Mouse (Mus musculus): Measurements from ENCODE around the gene Angptl2.

The Angptl2 gene

DNA sequence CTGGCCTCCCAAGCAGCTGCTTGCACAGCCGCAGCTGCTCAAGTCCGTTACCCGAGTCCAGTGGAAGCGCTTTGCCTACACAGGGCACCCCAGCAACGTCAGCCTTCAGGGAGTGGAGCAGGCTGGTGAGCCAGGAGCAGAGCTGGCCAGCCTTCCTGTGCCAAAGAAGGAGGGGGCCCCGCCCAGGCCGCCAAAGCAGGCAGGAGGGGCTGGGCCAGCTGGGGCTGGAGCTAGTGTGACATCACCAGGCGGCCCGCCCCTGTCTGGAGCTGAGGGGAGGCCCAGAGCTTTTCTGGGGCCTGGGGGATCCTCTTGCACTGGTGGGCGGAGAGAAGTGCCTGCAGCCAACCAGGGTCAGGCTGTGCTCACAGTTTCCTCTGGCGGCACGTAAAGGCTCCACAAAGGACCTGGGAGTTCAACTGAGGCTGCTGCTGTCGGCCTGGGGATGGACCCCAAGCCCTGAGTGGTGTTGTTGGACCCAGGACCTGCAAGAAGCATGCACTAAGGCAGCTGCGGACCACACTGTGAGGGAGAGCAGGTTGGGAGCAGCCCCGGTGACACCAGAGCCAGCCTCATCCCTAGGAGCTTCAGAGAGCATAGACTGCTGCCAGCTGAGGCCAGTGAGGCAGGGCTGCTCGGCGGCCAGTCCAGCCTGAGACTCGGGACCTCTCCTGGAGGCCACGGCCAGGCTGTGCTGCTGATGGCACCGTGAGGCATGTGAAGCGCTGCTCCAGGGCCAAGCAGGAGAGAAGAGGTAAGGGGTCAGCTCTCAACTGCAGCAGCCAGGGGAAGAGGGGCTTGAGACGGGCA lies at the start of gene Angptl2:
TSS of gene Angptl2 (plus strand) at position 370 of the 810 bp plus-strand sequence.
- DNase-seq (ENCODE audit: low spot score): peak; percentile 19

DNA sequence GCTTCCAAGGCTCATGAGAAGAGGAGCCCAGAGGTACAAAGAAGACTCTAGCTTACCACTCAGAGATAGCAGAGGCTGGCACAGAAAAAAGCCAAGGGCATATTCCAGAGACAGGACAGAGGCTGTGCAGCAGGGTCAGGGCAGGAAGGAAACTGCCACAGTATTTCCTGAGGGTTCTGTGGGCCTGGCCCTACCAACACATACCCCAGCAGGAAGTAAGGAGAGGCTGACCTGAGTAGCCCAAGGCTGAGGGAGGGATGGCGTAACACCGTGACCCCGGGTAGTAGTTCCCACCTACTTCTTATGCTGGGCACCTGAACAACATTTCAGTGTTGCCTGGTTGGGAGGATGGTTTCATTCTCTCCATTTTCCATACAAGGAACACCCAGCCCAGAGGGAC lies 48.8 kb upstream of the Angptl2 start:
- no peak for DNase-seq (ENCODE audit: low spot score)

DNA sequence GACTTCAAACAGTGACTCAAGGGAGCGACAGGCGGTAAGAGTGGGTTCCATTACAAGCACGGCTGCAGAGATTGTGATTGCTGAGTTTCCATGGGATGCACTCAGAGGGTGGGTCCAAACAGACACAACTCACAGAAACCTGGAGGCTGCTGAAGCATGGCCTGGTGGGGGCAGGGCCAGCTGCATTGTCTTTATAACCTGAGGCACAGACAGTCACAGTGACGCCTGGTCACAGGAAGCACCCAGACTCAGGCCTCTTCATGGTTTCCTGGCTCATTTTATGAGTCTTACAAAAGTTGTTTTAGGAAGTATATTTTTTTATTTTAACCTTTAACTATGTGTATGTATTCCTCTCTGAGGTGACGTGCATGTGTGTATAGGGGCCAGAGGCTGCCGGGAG lies 46.4 kb upstream of the Angptl2 start:
- no peak for DNase-seq (ENCODE audit: low spot score)

DNA sequence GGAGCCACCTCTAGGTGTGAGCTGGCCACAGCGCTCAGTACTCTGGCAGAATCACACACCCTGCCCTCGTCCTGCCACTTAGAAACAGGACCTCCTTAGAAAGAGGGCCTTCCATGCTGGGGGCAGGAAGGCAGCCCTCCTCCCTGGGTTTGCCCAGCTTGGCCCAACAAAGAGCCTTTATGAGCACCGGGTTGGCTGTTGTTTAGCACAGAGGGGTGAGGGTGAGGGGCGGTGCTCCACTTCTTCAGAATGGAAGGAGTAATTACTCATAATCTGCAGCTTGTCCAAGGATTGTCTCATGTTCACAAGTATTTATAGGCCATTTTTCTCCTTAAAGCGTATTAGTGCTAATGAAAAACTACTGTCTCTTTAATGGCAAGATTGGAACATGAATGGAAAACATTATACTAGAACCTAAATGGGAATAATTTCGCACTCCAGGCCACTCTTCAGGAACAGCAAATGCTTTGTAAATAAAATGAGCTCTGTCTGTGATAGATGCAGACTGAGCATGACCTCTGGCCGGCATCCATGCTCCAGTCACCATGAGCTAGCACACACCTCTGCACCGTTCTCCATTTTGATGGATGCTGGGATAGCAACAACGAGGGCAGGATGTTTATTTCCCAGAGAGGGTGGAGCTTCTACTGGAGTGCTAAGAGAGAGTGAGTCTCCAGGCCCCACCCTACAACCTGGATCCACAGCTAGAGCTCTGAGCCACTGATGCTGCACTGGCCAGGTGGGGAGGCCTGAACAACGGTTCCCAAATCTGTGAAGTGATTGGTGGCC lies 44.9 kb upstream of the Angptl2 start:
- DNase-seq (ENCODE audit: low spot score): no peak

DNA sequence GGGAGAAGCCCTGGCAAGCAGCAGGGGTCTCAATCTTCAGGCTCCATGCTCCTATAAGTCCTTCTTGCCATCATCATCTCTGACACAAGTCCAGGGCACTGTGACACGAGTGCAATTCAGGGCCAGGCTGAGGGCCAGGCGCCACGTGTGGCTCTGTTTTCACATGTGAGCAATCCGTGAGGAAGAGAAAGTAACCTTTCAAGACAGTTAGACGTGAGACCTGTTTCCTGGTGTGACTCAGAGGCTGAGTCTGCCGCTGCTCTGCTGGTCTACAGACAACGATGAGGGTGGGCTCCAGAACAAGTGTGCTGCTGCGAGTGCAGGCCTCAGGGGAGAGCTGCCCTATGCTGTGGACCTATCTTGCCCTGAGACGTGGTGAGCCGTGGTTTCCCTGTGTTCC lies 42.7 kb upstream of the Angptl2 start:
- no peak for DNase-seq (ENCODE audit: low spot score)

DNA sequence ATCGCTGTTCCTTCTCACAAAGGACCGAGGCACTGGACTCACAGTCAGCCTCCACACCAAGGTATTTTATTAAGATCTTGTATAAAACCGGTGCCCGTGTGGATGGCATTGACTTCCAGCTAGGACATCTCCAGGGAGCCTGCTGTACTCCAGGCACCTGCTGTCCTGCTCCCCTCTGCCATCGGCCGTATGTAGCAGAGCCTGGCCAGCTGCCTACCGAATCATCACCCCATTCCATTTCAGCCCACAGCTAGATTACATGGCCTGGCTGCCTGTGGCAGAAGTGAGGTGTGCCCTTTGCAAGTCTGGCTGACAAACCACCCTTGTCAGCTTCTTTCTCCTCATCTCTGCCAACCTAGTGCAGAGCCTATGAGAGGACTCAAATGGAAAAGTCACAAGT lies 42.2 kb upstream of the Angptl2 start:
- no peak for DNase-seq (ENCODE audit: low spot score)

DNA sequence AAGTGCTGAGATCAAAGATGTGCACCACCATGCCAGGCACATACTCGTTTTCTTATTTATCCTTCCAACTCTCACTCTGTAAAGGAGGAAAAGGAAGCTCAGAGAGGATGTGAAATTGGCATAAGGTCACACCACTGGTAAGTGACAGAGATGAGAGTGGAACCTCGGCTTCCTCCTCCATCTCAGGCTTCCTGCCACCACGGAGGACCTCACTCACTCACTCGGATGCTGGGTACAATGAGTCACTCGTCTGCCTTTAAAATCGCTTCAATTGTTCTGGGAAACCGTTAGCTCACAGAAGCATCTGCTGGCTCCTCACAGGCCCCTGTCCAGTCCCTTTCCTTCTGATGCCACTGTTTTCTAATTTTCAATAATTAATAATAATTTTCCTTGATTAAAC lies 39.4 kb upstream of the Angptl2 start:
- DNase-seq (ENCODE audit: low spot score): no peak

DNA sequence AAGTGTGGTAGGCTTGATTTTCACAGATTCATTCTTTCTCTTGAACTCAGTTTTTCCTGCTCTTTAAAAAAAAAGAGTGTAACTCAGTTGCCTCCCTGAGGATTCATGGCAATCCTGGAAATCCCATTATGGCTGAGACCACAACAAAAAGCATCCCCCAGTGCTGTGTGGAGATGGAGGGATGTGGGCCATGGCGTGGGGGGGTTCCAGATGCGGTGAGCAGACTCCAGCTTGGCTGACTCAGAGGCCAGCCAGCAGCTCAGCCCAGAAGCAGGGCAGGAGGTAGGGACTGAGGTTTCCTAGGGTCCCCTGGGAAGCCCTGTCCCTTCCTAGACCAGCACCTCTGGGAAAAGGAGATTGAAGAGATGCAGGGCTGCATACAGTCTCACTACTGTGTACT lies 38.9 kb upstream of the Angptl2 start:
- DNase-seq (ENCODE audit: low spot score): no peak

DNA sequence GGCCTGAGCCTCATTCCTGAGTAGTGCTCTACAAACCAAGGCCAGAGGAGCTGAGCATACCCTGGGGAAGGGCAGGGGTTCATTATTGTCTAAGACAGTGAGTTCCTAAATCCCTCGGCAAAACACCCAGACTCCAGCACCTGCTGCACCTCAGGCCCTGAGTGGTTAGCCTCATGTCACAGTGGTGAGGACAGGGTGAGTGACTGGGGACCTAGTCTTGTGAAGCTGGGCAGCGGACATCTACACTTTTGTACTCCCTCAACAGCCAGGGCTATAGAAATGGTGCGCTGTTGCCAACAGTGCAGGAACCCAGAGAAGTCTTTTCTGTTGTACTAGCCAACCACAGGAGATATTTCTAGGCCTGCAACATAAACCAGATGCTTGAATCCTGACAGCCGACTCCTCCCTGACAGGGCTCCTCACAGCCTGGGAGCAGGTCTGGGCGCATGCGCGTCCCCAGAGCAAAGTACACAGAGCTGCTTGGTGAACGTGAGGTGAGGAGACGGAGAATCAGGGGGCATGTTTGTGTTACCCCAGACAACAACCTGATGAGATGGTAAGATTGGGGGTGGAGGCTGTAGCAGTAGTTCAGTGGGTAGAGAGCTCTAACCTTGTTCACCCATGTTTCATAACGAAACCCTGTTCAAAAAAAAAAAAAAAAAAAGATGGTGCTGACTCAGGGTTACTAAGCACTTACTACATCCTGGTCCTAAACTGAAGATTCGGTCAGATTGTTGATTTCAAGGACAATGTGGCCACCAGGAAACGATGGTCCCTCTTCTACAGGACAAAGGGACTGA lies 38.2 kb upstream of the Angptl2 start:
- DNase-seq (ENCODE audit: low spot score): no peak

DNA sequence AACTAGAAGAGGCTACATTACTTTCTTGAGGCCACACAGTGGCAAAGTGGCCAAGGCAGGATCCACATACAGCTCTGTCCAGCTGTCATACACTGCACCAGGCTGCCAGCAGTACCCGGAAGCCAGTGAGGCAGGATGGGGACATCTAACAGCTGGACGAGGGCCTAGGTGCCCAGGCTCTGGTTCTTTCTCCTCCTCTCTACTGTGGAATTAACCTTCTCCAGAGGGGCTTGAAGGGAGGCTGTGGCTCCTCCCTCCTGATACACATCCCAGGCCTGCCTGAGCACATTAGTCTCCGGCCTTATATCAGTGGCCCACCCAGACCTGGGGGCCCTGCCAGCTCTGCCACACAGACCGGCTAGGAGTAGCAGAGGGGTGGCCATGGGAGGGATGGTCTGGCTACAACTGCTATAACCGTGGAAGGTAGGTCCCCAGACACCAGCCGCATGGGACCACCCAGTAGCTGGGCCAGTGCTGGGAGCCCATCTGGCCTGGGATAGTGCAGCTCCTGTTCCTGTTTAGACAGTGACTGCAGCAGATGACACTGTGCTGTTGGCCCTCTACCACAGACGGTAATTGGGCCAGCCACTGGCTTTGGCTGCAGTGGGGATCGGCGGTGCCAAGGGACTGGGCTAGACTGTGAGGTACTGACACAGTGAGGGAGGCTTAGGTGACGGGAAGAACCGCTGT lies 37.5 kb upstream of the Angptl2 start:
- no peak for DNase-seq (ENCODE audit: low spot score)

DNA sequence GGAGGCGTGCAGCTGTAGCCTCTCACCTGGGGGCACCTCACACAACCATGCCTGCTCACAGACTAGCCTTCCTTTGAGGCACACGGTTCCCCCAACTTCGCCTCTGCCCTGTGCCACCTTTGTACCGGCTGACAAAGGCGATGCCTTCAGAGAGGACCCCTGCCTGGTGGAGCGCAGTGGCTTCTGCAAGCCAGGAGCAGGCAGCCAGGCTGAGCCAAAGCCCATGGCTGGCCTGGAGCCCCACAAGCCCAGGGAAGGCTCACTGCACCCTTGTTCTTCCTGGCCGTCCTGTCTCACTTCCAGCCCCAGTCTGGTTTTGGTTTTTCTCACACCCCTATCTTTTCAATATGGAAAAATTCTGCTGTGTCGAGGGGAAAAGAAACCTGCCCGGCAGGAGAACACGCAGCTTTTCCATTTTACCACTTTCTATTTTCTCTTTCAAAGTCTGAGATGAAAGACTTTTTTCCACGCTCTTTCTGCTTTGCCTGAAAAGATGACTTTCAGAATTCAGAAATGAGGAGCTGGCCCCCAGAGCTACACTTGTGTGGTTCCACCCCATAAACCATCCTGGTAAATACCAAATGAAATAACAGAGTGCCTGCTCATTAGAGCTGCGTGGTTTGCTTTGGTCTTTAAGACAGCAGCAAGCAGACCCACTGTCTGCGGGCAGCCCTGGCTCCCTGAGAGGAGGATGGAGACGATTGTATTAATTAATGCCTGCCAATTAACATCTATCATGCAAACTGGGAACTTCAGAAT lies 36.5 kb upstream of the Angptl2 start:
- DNase-seq (ENCODE audit: low spot score): no peak

DNA sequence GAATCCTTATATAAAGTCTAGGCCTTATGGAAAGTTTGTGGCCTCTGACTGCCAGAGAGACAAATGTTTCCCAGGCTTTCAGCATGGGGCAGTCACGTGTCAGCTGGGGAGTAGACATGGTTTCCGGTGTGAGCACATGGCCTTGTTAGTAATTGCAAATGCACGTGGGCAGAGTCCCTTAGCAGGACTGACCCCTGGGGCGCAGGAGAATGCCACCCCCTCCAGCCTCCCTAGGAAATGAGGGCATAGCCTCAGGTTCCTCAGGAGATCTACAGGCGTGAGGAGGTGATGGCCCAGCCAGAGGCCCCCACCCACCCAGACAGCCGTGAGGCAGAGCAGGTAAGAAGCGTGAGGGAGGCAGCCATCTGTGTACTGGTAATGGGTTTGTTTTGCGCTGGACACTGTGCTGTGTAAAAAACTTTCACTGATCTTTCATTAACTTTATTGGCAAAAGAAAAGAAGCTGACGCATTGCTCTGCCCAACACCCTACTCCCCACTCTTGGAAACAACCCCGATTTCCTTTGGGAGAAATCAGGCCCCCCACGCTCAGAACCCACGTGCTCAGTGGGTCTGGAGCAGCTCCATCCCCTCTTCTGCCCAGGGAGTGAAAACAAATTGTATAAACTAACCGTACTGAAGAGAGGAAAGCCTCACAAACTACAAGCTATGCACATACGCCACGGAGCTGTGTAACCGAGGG lies 35.8 kb upstream of the Angptl2 start:
- no peak for DNase-seq (ENCODE audit: low spot score)

DNA sequence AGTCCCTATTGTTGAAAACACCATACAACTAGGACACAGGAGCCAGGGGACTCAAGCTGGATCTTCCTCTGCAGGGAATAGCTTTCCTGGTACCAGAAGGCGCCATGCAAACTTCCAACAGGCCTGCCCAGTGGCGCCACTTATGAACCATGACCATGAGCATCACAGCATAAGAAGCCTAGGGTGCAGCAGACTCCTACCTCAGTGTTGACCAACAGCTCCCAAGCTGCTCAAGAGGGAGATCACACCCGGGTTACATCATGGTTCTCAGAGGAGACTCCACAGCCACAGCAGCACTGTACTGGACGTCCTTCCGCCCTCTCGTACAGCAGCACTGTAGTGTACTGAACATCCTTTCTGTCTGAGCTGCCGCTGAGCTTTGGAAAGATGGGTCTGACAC lies 32.5 kb upstream of the Angptl2 start:
- no peak for DNase-seq (ENCODE audit: low spot score)

DNA sequence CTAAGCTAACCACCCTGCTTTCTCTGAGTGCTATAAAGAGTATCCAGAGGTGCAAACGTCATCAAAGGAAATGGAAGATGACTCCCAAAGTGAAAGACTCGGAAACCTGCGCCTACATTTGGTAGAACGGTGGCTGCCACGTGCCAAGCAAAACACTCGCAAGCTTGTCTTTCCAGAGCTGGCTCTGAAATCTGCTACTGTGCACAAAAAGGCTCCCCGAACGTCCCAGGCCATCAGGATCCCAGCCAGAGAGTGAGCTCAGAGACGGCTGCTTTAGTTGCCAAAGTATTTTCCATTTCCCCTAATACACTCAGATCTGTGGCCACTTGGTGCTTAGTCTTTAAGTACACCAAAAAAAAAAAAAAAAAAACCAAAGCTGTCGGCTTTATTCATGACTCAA lies 31.2 kb upstream of the Angptl2 start:
- DNase-seq (ENCODE audit: low spot score): no peak

DNA sequence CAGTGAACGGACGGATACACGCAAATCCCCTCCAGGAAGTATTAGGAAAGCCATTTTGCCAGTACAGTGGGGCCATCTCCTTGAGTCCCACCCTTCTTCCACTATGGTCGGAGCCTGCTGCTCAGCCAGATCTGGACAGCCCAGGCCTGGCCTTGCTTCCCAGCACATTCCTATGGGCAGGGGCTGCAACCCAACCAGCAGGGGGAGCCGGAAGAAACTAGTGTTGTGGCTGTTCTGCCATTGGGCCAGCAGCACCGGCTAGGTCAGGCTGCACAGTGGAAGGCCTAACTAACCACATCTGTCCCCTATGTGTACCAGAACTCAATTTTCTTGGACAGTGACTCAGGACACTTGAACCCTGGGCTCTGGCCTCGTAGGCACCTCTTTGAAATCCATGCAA lies 30.6 kb upstream of the Angptl2 start:
- DNase-seq (ENCODE audit: low spot score): no peak

DNA sequence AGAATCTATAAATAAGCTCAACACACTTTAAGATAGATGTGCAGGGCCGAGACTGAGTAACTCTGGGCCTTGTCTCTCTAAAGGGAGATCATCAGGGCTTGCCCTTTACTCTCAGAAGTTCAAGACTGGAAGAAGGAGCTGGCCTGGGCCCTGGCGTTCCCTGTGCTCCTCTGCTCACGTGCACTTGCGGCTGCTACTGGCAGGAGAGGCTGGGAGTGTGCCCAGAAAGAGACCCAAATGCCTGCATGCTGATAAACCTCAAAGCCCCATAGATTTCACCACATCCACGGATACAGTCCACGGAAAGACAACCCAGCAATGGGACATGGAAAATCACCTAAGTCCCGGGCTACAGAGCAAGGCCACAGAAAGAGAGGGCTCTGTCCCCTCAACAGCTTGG lies 29.4 kb upstream of the Angptl2 start:
- DNase-seq (ENCODE audit: low spot score): no peak

DNA sequence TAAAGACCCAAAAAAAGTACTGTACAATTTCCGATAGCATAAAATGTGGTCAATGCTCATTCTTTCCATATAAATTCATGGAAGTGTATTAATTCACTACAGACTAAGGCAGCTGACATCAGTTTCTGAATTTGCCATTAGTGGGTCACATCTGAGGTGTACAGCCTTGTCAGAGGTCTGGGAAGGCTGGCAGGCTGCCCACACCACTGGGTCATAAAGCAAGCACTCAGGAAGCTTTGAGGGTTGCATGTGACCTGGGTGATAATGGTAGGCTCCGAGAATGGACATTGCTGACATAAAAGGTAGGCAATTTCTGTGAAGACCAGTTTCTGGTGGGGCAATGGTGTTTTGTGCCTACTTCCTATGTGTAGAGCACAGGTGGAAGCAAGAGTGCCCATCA lies 28.0 kb upstream of the Angptl2 start:
- DNase-seq (ENCODE audit: low spot score): no peak

DNA sequence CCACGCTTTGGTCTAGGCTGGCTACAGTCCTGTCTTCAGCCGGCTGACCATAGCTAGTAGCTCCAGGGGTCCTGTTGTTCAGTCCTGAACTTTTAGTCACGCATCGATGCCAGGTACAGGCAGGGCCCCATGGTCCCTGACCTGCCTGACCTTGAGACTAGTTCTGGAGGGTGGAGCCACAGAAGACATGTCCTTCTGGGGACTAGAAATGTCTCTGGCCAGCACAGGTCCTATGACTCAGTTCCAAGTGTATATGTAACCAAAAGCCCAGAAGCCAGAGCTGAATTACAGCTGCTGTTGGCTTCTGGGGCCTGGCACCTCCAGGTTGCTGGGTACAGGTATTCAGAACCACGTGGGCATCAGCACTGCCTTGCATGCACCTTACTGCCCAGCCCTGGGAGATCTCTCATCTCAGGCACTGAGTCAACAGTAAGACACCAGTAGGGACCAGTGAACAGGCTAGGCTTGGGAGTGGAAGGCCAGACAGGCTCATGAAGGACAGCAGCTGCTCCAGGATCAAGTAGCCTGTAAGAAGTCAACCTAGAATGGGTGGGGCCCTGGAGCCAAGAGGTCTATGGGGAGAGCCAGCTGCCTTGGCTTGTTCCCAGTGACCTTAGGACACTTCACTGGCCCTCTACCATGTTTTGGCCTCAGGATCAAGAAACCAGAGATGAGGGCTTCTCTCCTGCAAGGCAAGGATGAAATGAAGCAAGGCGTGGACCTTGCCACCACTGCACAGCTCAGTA lies 26.8 kb upstream of the Angptl2 start:
- no peak for DNase-seq (ENCODE audit: low spot score)

DNA sequence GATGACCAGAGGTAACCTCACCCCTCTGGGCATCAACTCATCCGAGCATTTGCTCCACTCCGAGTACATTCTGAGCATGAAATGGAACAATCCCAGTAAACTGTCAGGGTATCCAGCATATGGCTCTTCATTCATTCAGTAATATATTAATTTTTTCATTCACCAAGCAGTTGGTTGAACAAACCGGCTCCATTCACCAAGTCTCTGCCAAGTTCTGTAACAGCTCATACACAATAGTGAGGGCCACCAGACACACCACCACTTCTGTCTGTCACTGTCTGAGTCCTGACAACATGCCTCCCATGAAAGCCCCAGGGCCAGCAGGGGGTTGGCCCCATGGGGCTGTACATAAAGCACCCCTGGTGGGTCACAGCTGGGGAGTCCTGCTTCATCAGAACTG lies 25.9 kb upstream of the Angptl2 start:
- no peak for DNase-seq (ENCODE audit: low spot score)
